Mouse (Mus musculus) hindbrain, embryonic 14.5 days (tissue): ENCODE data around the gene Gm266. TPM values are rescaled to one million over a fixed set of nuclear protein-coding genes. Genes with fewer than 3 reads are reported as not detected.

Experiments used
- ATAC-seq: fragments of 200-750 bp; cut with Nextera tagmentation; 2 replicates; pipeline ENCODE4 v1.8.0; 2017; ENCODE audit warnings: moderate number of reproducible peaks, mild to moderate bottlenecking, moderate TSS enrichment, moderate library complexity; ENCODE audit not compliant: low FRiP score
- DNase-seq: peaks from one replicate; pipeline ENCODE4 v3.0.0-alpha.2; 2015; ENCODE audit warnings: low spot score
- H3K27ac ChIP-seq: fragments of 300-500 bp; sonication (generic); 2 replicates; pipeline ENCODE4 v1.5.1; 2014; ENCODE audit warnings: mild to moderate bottlenecking, moderate library complexity
- H3K27me3 ChIP-seq: fragments of 300-500 bp; sonication (generic); 2 replicates; pipeline ENCODE4 v1.6.1; 2014; ENCODE audit warnings: mild to moderate bottlenecking, low read length, mixed read lengths; ENCODE audit not compliant: control insufficient read depth, insufficient read depth
- H3K36me3 ChIP-seq: fragments of 300-500 bp; sonication (generic); replicated peaks from 2 replicates; pipeline ENCODE4 v1.6.1; 2014; ENCODE audit not compliant: control insufficient read depth, insufficient read depth
- H3K4me1 ChIP-seq: fragments of 300-500 bp; sonication (generic); replicated peaks from 2 replicates; pipeline ENCODE4 v1.6.1; 2014; ENCODE audit warnings: antibody characterized with exemption, low read length, mixed read lengths; ENCODE audit not compliant: control insufficient read depth, insufficient read depth
- H3K4me2 ChIP-seq: fragments of 300-500 bp; sonication (generic); replicated peaks from 2 replicates; pipeline ENCODE4 v1.6.1; 2014; ENCODE audit warnings: mild to moderate bottlenecking, moderate library complexity
- H3K4me3 ChIP-seq: fragments of 300-500 bp; sonication (generic); replicated peaks from 2 replicates; pipeline ENCODE4 v1.5.1; 2014; ENCODE audit warnings: mild to moderate bottlenecking, low read length
- H3K9ac ChIP-seq: fragments of 300-500 bp; sonication (generic); 2 replicates; pipeline ENCODE4 v1.6.1; 2014
- H3K9me3 ChIP-seq: fragments of 300-500 bp; sonication (generic); 2 replicates; pipeline ENCODE4 v1.6.1; 2016; ENCODE audit warnings: low read length; ENCODE audit not compliant: control insufficient read depth
- WGBS: fragments of 180-500 bp; shearing (Covaris S2); extraction: QIAGEN DNeasy Blood & Tissue Kit; methylation state at CpG from one replicate; pipeline ENCODE4 v1.1.7; 2014; 5-methylcytosine and 5-hydroxymethylcytosine counted together
- polyA plus RNA-seq: library from polyadenylated mRNA; unstranded; fragments of >200 nt; fragmentation: Nextera tagmentation; extraction: Ambion mirVana; gene quantifications from 2 replicates; pipeline ENCODE4 v1.2.1, GENCODE M21; 2014

Gm266 gene
- polyA plus RNA-seq, 1 experiment from 2014 or later, result 2.6 TPM

DNA sequence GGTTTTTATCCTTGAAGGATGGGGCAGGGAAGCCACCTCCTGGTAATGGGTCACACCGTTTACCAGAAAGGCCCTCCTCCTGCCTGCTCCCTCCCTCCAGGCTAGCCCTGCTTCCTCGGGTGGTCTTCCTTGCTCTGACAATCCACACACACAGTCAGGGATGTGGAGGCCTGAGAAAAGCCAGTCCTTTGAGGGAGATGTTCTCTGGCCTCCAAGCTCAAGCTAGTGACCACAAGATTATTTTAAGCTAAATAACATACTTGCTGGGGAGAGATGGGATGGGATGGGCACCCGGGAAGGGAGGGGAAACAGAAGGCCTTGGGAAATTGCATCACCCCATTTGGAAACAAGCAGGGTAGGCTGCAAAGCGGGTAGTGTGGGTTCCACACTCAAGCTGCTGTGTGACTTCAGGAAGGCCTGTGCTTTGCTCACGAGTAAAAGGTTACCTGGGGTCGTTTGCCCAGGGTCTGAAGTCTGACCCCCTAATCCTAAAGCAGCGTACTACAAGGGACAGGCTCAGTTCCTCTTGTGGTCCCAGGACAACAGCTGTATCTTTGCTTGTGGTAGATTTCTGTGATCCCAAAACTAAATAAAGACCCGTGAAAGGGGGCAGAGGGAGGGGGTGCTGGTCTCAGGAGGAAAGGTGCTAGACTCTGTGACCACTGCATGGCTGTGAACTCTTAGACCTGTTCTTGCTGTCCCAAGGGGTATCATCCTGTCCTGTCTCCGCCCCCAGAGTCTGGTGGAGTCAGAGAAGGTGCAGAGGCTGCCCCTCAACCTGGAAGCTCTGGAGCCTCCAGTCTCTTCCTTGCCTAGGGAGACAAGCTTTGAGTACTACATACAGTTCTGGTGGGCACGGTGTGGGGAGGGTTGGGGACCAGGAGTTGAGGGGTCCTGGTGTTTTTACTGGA lies 41.4 kb downstream of the Gm266 start:
- H3K27ac ChIP-seq, result no peak overlapping the region
- DNase-seq (no peak), ATAC-seq (no peak)
- 21% methylated on average over 10 of the region's 10 CpGs for WGBS
- H3K36me3 ChIP-seq, result no peaks in the 10 kb centered on the region
- no peak overlapping the region for H3K4me3 ChIP-seq
- peaks cover 5% of the 10 kb centered on the region for H3K4me1 ChIP-seq
- no peak overlapping the region for H3K9ac ChIP-seq
- H3K4me2 ChIP-seq, result no peak overlapping the region
- H3K27me3 ChIP-seq, result peaks cover 79% of the 10 kb centered on the region
- no peaks in the 10 kb centered on the region for H3K9me3 ChIP-seq

DNA sequence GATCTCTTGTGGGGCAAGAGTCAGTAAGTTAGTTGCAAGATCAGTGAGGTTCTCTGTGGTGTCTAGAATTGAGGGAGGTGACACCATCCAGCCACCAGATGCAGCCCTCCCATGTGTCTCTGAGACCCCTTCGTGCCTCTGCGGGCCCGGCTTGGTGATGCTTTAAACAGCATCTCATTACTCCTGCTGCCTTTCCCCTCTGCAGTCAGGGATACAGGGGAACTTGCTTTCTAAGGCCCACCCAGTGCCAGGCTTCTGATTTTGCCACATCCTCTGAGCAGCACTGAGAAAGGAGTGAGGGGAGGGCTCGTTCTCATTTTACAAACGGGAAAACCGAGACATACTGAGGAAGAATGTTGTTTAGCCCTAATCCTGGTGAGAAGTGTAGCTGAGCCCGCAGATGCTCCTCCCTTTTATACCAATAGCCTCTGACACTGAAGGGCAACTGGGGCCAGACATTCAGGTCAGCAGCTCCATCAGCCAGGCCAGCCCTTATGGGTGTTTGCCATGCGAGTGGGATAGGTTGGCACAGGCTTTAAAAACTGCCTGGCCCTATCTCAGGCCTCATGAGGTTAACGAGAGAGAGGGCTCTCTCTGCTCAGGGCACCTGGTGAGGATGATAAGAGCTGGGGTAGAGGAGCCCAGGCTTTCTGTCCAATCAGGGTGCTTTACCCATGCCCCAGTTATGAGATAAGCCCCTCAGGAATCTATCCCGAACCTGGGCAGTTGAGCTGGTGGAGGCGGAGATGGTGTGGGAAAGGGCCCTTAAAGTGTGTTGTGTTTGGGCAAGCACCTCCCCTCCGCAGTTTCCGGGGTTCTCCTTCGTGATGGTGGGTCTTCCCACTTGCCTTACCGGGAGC lies 42.4 kb downstream of the Gm266 start:
- no peaks in the 10 kb centered on the region for H3K9me3 ChIP-seq
- ATAC-seq (no peak), DNase-seq (no peak)
- no peaks in the 10 kb centered on the region for H3K36me3 ChIP-seq
- peak overlapping the region; percentile 66 for H3K4me2 ChIP-seq
- 12% methylated on average over 15 of the region's 15 CpGs for WGBS
- H3K27me3 ChIP-seq, result peaks cover 69% of the 10 kb centered on the region
- peaks cover 5% of the 10 kb centered on the region for H3K4me1 ChIP-seq
- peak overlapping the region; percentile 33 for H3K4me3 ChIP-seq
- no peak overlapping the region for H3K27ac ChIP-seq
- no peak overlapping the region for H3K9ac ChIP-seq

DNA sequence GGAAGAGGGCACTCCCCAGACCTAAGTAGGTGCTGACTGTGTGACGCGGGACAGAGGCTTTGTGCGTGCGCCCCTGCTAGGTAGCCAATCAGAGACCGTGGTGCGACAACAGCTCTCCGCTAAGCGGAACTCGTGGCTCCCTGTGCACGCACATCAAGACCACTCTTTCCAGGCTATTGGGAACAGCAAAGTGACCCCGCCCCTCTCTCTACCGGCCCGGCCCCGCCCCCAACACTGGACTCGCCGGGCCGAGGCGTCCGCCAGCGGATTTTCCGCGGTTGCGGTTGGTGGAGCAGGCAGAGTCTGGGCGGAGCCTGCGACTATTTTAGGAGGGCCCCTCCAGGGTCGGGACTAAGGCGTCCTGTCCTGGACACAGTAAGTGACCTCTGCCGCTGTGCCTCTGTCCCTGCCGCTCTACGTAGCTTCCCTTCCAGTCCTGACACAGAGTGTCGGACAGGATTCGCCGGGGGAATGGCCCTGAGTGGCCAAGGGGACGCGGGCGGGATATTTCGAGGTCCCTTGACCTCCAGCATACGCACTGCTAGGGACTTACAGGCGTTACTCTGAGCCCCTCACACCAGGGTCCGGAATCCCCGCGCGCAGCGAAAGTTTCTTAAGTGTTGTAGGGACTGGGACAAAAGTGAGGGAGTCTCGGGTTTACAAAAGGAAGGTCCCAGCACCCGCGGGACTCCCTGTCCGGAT lies 43.2 kb downstream of the Gm266 start, which contains the start of gene Tnfaip2:
TSS of gene Tnfaip2 (plus strand) at position 161 of the 702 bp plus-strand sequence.
- no peaks in the 10 kb centered on the region for H3K36me3 ChIP-seq

DNA sequence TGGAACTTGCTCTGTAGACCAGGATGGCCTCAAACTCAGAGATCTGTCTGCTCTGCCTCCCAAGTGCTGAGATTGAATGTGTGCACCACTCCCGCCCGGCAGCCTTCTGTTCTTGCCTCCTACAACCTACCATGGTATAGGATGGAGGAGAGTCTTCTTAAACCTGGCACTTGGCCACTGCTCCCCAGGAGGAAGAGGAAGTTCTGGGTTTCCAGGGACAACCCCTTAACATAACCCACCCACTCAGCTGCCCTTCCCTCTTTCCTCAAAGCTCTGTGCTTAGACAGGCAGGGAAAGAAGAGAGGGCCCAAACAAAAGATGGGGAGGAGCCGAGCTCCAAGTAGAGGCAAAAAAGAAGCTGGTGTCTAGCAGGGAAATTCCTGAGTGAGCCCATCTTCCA lies 44.1 kb downstream of the Gm266 start:
- Histone ChIP-seq H3K9ac (no peak overlapping the region), H3K27me3 (peaks cover 52% of the 10 kb centered on the region), H3K36me3 (no peaks in the 10 kb centered on the region), H3K4me1 (peaks cover 5% of the 10 kb centered on the region), H3K9me3 (no peaks in the 10 kb centered on the region), H3K4me2 (no peak overlapping the region), H3K4me3 (no peak overlapping the region), H3K27ac (no peak overlapping the region)
- DNase-seq (no peak), ATAC-seq (no peak)
- WGBS, result 44% methylated on average over 3 of the region's 3 CpGs

More for the DNA sequence above, 43.2 kb downstream of the Gm266 start, which contains the start of gene Tnfaip2:
- H3K9me3 ChIP-seq, result no peaks in the 10 kb centered on the region
- H3K4me2 ChIP-seq, result peak within 1 kb of the TSS; percentile 66
- H3K27me3 ChIP-seq, result peaks cover 62% of the 10 kb centered on the region
- no peak within 1 kb of the TSS for H3K9ac ChIP-seq
- under 1% methylated on average over 48 of the region's 48 CpGs for WGBS
- ATAC-seq (peak; percentile 68; the same call in 1 of the 2 replicates), DNase-seq (peak; percentile 46)
- peaks cover 5% of the 10 kb centered on the region for H3K4me1 ChIP-seq
- H3K4me3 ChIP-seq, result peak within 1 kb of the TSS; percentile 33
- no peak within 1 kb of the TSS for H3K27ac ChIP-seq

DNA sequence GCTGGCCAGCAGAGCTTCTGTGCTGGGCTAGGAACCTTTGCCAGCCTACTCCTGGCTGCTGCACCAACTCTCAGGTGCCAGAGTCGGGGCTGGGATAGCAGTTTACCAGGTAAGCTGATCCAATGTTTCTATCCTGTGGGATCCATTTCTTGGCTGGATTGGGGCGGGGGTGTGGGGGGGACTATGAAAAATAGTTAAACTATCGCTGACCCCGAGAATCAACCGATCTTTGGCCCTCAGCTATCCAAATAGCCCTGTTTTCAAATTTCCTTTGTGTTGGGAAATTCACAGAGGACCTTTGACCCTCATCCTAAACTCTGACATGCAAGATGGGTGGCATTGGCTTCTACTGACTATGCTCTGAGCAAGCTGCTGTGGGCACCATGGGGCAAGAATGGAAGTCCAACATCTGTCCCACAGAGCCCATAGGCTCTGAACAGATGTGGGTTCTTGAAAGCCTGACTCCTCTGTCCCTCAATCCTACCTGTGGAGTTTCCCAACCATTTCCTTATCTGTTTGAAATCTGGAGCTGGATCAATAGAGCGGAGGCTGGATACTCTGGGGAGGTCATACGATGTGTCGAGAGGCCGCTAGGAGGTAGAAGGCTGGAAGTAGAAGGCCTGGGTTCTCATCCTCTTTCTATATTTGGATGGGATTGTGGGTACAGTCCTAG lies 44.8 kb downstream of the Gm266 start:
- Histone ChIP-seq H3K27ac (no peak overlapping the region), H3K4me3 (no peak overlapping the region), H3K4me2 (no peak overlapping the region), H3K27me3 (peaks cover 45% of the 10 kb centered on the region), H3K4me1 (peaks cover 3% of the 10 kb centered on the region), H3K9me3 (no peaks in the 10 kb centered on the region), H3K9ac (no peak overlapping the region), H3K36me3 (no peaks in the 10 kb centered on the region)
- no peak for DNase-seq
- no peak for ATAC-seq
- 94% methylated on average over 9 of the region's 9 CpGs for WGBS

DNA sequence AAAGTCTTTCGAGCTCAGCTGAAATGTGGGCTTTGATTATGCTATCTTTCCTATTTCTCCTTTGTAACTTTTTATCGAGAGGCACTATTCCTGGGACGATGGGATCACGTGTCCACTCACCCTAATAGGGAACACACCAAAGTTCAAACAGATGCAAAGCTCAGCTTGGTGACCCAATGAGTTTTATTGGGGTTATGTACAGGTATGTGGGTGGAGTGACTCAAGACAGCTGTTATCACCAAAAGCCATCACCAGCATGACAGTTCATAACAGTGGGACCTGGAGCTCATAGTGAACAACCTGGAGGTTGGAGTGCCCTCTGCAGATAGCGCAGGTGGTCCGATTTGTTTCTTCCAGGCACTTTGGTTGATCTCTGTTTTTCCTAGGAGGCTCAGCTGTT lies 46.8 kb downstream of the Gm266 start:
- no peak overlapping the region for H3K4me3 ChIP-seq
- H3K27me3 ChIP-seq, result peaks cover 28% of the 10 kb centered on the region
- H3K9me3 ChIP-seq, result no peaks in the 10 kb centered on the region
- 87% methylated on average over 6 of the region's 6 CpGs for WGBS
- H3K9ac ChIP-seq, result no peak overlapping the region
- H3K27ac ChIP-seq, result no peak overlapping the region
- H3K4me1 ChIP-seq, result peaks cover 12% of the 10 kb centered on the region
- H3K36me3 ChIP-seq, result no peaks in the 10 kb centered on the region
- no peak for ATAC-seq
- H3K4me2 ChIP-seq, result no peak overlapping the region
- no peak for DNase-seq

DNA sequence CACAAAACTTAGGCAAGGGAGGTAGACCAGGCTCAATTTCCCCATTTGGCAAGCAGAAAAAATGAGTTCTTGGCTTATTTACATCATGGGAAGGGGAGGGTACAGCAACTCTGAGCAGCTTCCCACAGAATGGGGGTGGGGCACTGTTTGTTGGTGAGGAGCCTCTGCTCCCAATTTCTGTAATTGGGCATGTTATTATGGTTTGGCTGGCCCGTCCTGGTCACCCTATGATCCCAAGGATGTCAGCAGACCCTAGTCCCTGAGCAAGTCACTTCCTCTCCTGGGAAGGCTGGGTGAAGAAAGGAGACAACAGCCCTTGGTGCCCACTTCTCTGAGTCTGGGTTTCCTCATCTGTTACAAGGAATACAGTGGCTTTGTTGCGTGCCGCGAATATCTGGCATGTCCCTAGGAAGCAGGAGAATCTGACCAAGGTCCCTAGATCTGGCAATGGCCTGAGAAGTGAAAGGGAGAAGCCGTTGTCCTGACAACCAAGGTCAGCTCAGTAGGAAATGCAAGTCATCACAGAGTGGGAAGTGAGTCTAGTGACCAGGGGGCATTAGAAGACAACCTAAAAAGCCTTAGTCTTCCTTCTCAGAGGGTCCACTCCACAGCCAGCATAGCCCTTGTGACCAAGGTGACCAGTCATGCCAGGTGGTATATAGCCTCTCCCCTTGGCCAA lies 48.3 kb downstream of the Gm266 start:
- 80% methylated on average over 5 of the region's 5 CpGs for WGBS
- peaks cover 20% of the 10 kb centered on the region for H3K27me3 ChIP-seq
- H3K4me2 ChIP-seq, result no peak overlapping the region
- no peak for ATAC-seq
- H3K27ac ChIP-seq, result no peak overlapping the region
- no peak for DNase-seq
- no peaks in the 10 kb centered on the region for H3K36me3 ChIP-seq
- no peak overlapping the region for H3K4me3 ChIP-seq
- no peaks in the 10 kb centered on the region for H3K9me3 ChIP-seq
- H3K4me1 ChIP-seq, result peaks cover 12% of the 10 kb centered on the region; the same call in 1 of the 2 replicates
- H3K9ac ChIP-seq, result no peak overlapping the region

DNA sequence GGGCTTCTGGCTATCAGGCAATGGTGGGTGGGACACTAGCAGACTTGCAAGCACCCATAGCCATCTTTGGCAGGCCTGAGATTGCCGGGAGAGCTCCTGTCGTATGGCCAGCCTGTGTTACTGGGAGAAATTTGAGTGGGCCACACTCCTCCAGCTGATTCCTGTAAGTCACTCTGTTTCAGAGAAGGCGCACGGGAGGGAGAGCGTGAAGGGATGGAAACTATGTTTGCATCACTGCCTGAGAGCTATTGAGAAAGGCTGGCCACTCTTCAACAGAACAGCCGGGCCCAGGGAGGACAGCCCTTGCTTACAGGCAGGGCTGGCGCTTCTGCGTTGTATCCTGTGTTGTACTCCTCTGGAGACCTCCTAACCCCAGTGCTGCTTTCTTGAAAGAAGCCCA lies 49.0 kb downstream of the Gm266 start:
- H3K4me1 ChIP-seq, result peaks cover 12% of the 10 kb centered on the region; the same call in 1 of the 2 replicates
- H3K36me3 ChIP-seq, result no peaks in the 10 kb centered on the region
- no peaks in the 10 kb centered on the region for H3K9me3 ChIP-seq
- H3K27me3 ChIP-seq, result peaks cover 15% of the 10 kb centered on the region
- DNase-seq (no peak), ATAC-seq (no peak)
- no peak overlapping the region for H3K4me3 ChIP-seq
- no peak overlapping the region for H3K9ac ChIP-seq
- H3K27ac ChIP-seq, result no peak overlapping the region
- H3K4me2 ChIP-seq, result no peak overlapping the region
- 75% methylated on average over 8 of the region's 8 CpGs for WGBS
